Mouse (Mus musculus) cortical plate, adult 2 months (tissue): ENCODE data around the gene Astn1.

Experiments used
- CTCF ChIP-seq: fragments of 200-500 bp; IDR thresholded peaks from 2 replicates; pipeline ENCODE4 v1.5.1; 2011; ENCODE audit warnings: mild to moderate bottlenecking, control low read depth, low read length; ENCODE audit not compliant: insufficient read depth; ENCODE audit errors: extremely low read depth
- POLR2A ChIP-seq: fragments of 200-500 bp; IDR thresholded peaks from 2 replicates; pipeline ENCODE4 v1.6.1; 2011; ENCODE audit warnings: mild to moderate bottlenecking, low read length, control low read depth; ENCODE audit not compliant: insufficient read depth; ENCODE audit errors: extremely low read depth

- TF ChIP-seq POLR2A, result no peak
- no peak for TF ChIP-seq CTCF
Observed at GRCm38 (mm10) chr1:158547592-158548211, 185.6 kb downstream of the Astn1 start.
